Mouse (Mus musculus): ENCODE measurements around the gene Zdhhc5. TPM values are rescaled to one million over a fixed set of nuclear protein-coding genes. Genes with fewer than 3 reads are reported as not detected.

Zdhhc5 gene
- polyA plus RNA-seq, 1 experiment from 2014 or later = 15.8 TPM

DNA sequence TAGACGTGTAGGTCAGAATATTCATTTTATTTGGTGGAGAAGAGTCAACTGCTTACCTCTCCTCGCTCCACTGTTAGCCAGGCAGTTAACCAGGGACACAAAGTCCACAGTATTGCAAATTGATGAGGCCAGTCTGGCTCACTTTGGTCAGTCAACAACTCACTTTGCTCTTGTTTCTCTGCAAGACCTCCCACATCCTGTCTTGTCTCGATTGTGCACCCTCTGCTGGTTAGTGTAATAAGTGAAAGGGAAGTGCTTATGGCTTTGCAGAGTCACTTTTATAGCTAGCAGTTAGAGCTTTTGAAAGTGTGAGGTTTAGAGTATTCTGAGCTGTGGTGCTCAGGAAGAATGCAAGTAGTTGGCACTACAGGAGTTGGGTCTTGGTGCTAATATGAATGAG, 54.7 kb downstream of the Zdhhc5 start:
- H3K9me3 ChIP-seq (replicated peaks) = no peaks in the 10 kb centered on the region
- no peak overlapping the region for H3K4me2 ChIP-seq
- ATAC-seq (ENCODE audit: low read depth) (peak; percentile 55), DNase-seq (no peak)
- no peaks in the 10 kb centered on the region for H3K36me3 ChIP-seq
- H3K4me1 ChIP-seq (replicated peaks) = no peaks in the 10 kb centered on the region; the same call in 1 of the 2 replicates
- H3K27me3 ChIP-seq = no peaks in the 10 kb centered on the region
- 51% methylated on average over 3 of the region's 3 CpGs for WGBS (ENCODE audit: insufficient replicate concordance)
- no peak overlapping the region for H3K27ac ChIP-seq
- no peak overlapping the region for H3K4me3 ChIP-seq (replicated peaks)
- no peak overlapping the region for H3K9ac ChIP-seq

DNA sequence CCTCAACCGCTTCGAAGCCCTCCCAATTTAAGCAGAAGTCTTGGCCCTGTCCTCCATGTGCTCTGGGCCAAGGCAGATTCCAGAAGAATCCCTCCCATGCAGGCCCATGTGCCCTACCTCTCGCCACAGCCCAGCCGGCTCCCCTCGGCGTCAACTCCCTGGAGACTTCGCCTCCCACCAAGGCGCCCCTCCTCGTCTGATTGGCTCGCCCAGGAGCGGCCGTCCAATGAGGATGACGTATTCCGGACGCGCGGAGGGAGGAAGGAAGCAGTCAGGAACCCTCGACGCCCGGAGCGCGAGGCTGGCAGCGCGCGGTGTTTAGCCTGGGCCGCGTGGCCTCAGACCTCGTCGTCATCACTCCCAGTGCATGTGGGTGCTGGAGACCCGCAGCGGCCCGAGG, 56.2 kb downstream of the Zdhhc5 start, which contains the start of gene Btbd18:
Gene Btbd18 (plus strand): TSS at position 274 of the 400 bp plus-strand sequence.
- WGBS (ENCODE audit: insufficient replicate concordance) = 87% methylated on average over 32 of the region's 32 CpGs
- Histone ChIP-seq H3K4me1 (replicated peaks) (no peaks in the 10 kb centered on the region), H3K36me3 (no peaks in the 10 kb centered on the region), H3K27me3 (no peaks in the 10 kb centered on the region), H3K4me3 (replicated peaks) (no peak within 1 kb of the TSS), H3K9me3 (replicated peaks) (no peaks in the 10 kb centered on the region), H3K9ac (no peak within 1 kb of the TSS), H3K27ac (no peak within 1 kb of the TSS), H3K4me2 (no peak within 1 kb of the TSS)
- no peak for ATAC-seq (ENCODE audit: low read depth)
- no peak for DNase-seq

DNA sequence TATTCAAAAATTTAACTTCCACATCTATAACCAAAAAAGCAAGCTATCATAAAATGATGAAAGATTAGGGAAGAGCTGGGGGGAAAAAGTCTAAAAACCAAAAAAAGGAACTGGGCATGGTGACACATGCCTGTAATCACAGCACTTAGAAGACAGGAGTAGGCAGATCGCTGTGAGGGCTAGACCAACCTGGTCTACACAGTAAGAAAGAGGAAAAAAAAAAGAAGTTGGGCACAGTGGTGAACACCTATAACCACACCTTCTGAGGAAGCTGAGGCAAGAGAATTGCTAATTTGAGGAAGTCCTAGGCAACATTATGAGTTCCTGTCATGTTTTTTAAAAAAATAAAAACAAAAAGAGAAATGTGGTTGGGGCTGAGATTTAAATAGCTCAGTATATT, 59.1 kb downstream of the Zdhhc5 start:
- WGBS (ENCODE audit: insufficient replicate concordance) = 36% methylated on average over 1 of the region's 1 CpGs
- no peak overlapping the region for H3K27ac ChIP-seq
- no peak overlapping the region for H3K4me2 ChIP-seq
- no peak for ATAC-seq (ENCODE audit: low read depth)
- H3K36me3 ChIP-seq = no peaks in the 10 kb centered on the region
- no peak overlapping the region for H3K9ac ChIP-seq
- peaks cover 4% of the 10 kb centered on the region for H3K4me1 ChIP-seq (replicated peaks)
- H3K27me3 ChIP-seq = no peaks in the 10 kb centered on the region
- H3K9me3 ChIP-seq (replicated peaks) = no peaks in the 10 kb centered on the region
- no peak overlapping the region for H3K4me3 ChIP-seq (replicated peaks)
- DNase-seq = no peak

DNA sequence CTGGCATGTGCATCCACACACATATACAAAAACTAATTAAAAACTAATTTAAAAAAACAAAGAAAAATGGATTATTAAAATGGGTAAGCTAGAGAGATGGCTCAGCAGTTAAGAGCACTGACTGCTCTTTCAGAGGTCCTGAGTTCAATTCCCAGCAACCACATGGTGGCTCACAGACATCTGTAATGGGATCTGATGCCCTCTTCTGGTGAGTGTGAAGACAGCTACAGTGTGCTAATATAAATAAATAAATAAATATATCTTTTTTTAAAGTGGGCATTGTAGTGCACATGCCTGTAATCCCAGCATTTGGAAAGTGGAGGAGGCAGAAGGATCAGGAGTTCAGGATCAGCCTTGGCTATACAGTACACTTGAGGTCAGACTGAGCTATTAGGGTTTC, 61.6 kb downstream of the Zdhhc5 start:
- H3K27me3 ChIP-seq = no peaks in the 10 kb centered on the region
- H3K4me1 ChIP-seq (replicated peaks) = peaks cover 15% of the 10 kb centered on the region
- no peak overlapping the region for H3K4me2 ChIP-seq
- DNase-seq (no peak), ATAC-seq (ENCODE audit: low read depth) (no peak)
- no peaks in the 10 kb centered on the region for H3K36me3 ChIP-seq
- no peaks in the 10 kb centered on the region for H3K9me3 ChIP-seq (replicated peaks)
- H3K9ac ChIP-seq = no peak overlapping the region
- H3K27ac ChIP-seq = no peak overlapping the region
- no peak overlapping the region for H3K4me3 ChIP-seq (replicated peaks)

DNA sequence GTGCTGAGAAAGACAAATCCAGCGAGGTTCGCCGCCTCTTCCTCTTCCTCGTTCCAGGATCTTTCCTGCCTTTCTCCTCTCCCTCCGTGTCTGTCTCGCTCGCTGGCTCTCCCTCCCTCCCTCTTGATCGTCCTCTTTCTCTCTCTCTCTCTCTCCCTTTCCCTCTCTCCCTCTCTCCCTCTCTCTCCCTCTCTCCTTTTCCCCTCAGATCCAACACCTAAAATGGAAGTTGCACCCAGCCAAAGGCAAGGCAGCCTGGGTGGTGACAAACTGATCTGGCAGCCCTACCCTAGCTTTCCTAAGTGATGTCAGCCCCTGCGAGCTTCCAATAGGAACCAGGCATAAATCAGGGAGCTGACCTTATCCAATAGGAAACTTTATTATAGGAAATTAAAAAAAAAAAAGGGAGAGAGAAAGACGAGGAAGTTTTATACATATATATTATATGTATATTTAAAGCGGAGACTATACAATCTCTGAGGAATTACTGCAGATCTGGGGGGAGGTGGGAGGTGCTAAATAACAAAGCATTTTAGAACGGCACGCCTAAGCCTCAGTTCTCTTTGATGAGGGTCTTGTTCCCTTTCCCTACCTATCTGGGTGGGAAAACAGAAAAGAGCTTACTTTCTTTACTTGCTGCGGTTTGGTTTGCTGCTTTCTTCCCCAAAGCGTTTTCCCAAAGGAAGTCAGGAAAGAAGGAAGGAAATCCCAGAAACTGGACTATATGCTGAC, 64.3 kb downstream of the Zdhhc5 start, which contains the start of gene Ctnnd1:
Gene Ctnnd1 (minus strand): TSS at position 302 of the 732 bp plus-strand sequence.
- peak within 1 kb of the TSS; percentile 71 for H3K4me3 ChIP-seq (replicated peaks)
- H3K9ac ChIP-seq = peak within 1 kb of the TSS; percentile 85
- no peaks in the 10 kb centered on the region for H3K27me3 ChIP-seq
- no peaks in the 10 kb centered on the region for H3K36me3 ChIP-seq
- H3K4me2 ChIP-seq = peak within 1 kb of the TSS; percentile 76
- H3K4me1 ChIP-seq (replicated peaks) = peaks cover 37% of the 10 kb centered on the region
- peak; percentile 70 for DNase-seq
- 1% methylated on average over 15 of the region's 15 CpGs for WGBS (ENCODE audit: insufficient replicate concordance)
- H3K9me3 ChIP-seq (replicated peaks) = no peaks in the 10 kb centered on the region
- H3K27ac ChIP-seq = peak within 1 kb of the TSS; percentile 85
- ATAC-seq (ENCODE audit: low read depth) = peak; percentile 88

DNA sequence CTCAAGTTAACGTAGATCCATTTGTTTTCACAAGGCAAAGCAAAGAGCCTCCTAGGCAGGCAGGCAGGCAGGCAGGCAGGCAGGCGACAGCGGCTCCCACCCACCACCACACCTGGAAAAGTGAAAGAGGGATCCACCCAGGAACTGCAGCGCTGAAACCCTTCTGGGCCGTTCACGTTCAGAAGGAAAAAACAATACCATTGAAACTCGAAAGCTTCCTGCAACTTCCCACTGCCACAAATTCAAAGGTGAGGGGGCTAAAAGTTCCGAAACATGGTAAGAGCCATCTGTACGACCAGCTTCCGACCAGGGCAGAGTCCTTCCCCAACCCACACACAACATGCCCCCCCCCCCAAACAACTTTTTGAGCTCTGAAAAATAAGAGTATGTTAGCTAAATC, 65.3 kb downstream of the Zdhhc5 start:
- ATAC-seq (ENCODE audit: low read depth) (peak; percentile 62; the same call in 1 of the 2 replicates), DNase-seq (peak; percentile 32)
- 0% methylated on average over 10 of the region's 10 CpGs for WGBS (ENCODE audit: insufficient replicate concordance)
- Histone ChIP-seq H3K4me2 (peak overlapping the region; percentile 76), H3K9me3 (replicated peaks) (no peaks in the 10 kb centered on the region), H3K27me3 (no peaks in the 10 kb centered on the region), H3K4me1 (replicated peaks) (peaks cover 42% of the 10 kb centered on the region), H3K9ac (peak overlapping the region; percentile 85), H3K27ac (peak overlapping the region; percentile 85), H3K4me3 (replicated peaks) (peak overlapping the region; percentile 71), H3K36me3 (no peaks in the 10 kb centered on the region)

DNA sequence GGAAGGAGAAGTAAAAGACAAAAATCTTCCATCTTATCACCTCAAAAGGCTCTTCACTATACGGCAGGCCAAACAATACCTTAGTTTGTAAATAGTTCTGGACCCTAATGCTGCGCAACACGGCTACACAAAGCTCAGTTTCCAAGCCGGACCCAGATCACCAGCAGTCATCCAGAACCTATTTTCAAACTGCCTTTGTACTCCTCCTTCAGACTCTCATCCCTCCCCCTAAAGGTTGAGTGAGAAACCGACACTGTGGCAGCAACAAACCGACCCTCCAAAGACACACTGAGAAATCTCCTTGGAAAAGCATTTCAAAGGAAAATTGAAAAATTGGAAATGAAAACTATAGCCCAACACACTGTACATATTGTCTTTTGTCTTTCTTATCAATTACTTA, 66.6 kb downstream of the Zdhhc5 start:
- H3K4me1 ChIP-seq (replicated peaks) = peaks cover 48% of the 10 kb centered on the region
- no peaks in the 10 kb centered on the region for H3K36me3 ChIP-seq
- H3K27ac ChIP-seq = no peak overlapping the region
- H3K4me3 ChIP-seq (replicated peaks) = peak overlapping the region; percentile 40
- H3K4me2 ChIP-seq = peak overlapping the region; percentile 50
- no peak for DNase-seq
- no peak for ATAC-seq (ENCODE audit: low read depth)
- no peaks in the 10 kb centered on the region for H3K27me3 ChIP-seq
- WGBS (ENCODE audit: insufficient replicate concordance) = 53% methylated on average over 6 of the region's 6 CpGs
- no peaks in the 10 kb centered on the region for H3K9me3 ChIP-seq (replicated peaks)
- peak overlapping the region; percentile 27; the same call in 1 of the 2 replicates for H3K9ac ChIP-seq

DNA sequence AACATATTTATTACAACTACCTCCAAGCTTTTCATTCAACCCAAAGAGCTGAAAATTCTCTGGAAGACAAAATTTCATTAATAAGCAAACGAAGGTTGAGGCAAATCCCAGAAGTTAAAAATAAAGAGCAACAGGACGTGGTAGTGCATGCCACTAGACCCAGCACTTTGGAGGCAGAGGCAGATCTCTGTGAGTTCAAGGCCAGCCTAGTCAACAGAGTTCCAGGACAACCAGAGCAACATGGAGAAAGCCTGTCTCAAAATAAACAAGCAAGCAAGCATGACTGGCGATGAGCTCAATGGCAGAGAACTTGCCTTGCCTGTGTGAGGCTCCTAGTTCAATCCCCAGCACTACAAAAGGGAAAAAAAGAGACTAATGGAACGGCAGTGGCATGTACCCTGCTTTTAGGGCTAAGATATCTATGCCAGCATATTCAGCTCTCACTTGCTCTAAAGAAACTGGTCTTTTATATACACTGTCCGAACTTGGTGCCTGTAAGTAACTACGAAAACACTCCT, 67.9 kb downstream of the Zdhhc5 start:
- Histone ChIP-seq H3K27ac (no peak overlapping the region), H3K9me3 (replicated peaks) (no peaks in the 10 kb centered on the region), H3K4me1 (replicated peaks) (peaks cover 55% of the 10 kb centered on the region), H3K27me3 (no peaks in the 10 kb centered on the region), H3K4me3 (replicated peaks) (no peak overlapping the region), H3K4me2 (no peak overlapping the region), H3K9ac (no peak overlapping the region), H3K36me3 (no peaks in the 10 kb centered on the region)
- no peak for ATAC-seq (ENCODE audit: low read depth)
- DNase-seq = no peak
- 81% methylated on average over 6 of the region's 6 CpGs for WGBS (ENCODE audit: insufficient replicate concordance)

DNA sequence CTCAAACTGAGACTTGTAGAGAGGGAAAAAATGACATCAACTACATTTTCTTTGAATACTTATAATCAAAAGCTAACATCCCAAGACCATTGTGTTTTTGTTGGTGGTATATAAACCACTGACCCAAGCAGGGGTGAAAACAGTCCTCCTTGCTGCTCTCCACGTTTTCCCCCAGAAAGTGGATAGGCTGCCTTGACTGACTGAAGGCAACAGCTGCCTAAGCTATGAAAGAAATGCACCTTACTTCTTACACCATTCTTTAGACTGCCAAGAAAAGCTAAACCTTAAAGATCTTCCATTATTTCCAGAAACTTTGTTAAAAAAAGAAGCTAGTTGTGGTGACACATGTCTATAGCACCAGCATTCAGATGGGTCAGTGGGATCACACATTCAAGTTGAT, 68.8 kb downstream of the Zdhhc5 start:
- no peak overlapping the region for H3K4me3 ChIP-seq (replicated peaks)

DNA sequence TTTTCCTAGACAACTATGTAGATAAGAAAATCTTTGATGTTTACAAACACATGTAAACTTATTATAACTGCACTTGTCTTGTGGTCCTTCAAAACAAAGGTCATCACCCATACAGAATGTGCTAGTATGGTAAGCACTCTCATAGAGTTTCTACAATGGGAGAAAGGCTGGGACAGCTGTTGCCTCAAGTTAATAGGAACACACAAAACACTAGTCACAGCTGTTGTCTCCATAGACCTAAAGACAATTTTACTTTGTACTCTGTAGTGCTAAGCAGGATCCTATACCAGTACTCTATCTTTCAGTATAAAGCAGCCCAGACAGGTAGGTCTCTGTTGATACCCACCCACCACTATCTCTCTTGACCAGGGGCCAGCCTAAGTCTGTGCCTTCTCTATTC, 74.1 kb downstream of the Zdhhc5 start:
- DNase-seq (no peak), ATAC-seq (ENCODE audit: low read depth) (no peak)
- no peaks in the 10 kb centered on the region for H3K9me3 ChIP-seq (replicated peaks)
- no peak overlapping the region for H3K4me2 ChIP-seq
- H3K4me1 ChIP-seq (replicated peaks) = peaks cover 75% of the 10 kb centered on the region
- no peak overlapping the region for H3K9ac ChIP-seq
- H3K4me3 ChIP-seq (replicated peaks) = no peak overlapping the region
- H3K27ac ChIP-seq = no peak overlapping the region
- no peaks in the 10 kb centered on the region for H3K27me3 ChIP-seq
- no peaks in the 10 kb centered on the region for H3K36me3 ChIP-seq

More for the DNA sequence above, 68.8 kb downstream of the Zdhhc5 start:
- ATAC-seq (ENCODE audit: low read depth) = no peak
- no peak overlapping the region for H3K27ac ChIP-seq
- H3K4me1 ChIP-seq (replicated peaks) = peaks cover 63% of the 10 kb centered on the region
- WGBS (ENCODE audit: insufficient replicate concordance) = 50% methylated on average over 1 of the region's 1 CpGs
- DNase-seq = no peak
- H3K4me2 ChIP-seq = no peak overlapping the region
- no peaks in the 10 kb centered on the region for H3K9me3 ChIP-seq (replicated peaks)
- no peaks in the 10 kb centered on the region for H3K36me3 ChIP-seq
- no peaks in the 10 kb centered on the region for H3K27me3 ChIP-seq
- H3K9ac ChIP-seq = no peak overlapping the region

DNA sequence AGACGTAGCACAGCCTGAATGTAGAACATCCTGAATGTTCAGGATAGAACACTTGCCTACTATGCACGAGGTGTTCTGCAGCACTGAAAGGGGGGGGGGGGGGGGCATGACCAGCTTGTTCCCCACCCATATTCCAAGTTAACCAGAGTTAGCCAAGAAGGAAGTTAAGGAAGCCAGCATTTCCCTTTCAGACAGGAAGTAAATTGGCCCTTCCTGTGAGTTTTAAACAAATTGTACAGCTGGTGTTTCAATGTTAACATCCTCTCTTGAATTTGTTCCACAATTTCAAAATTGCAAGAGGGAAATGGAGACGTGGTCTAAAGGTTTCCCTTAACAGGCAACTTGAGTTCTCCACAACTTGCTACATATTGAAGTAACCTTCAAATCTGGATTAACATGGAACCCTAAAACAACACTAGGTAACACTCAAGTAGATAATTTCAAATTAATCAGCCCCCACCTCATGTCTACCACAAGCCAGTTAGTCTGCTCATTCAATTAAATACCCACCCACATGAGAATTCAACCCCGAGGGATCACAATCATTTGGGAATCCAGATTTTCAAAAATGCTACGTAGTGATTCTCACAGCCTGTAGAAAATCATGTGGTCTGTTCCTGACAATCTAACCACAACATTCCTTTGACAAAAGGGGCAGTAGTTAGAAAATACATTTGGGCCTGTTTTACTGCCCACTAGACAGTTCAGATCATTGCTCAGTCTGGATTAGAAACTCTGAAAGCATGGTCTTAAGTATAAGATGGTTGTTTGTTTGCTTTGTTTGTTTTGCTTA, 76.4 kb downstream of the Zdhhc5 start:
- DNase-seq (no peak), ATAC-seq (ENCODE audit: low read depth) (no peak)
- Histone ChIP-seq H3K4me1 (replicated peaks) (peaks cover 87% of the 10 kb centered on the region), H3K4me3 (replicated peaks) (no peak overlapping the region), H3K27ac (peak overlapping the region; percentile 36; the same call in 1 of the 2 replicates), H3K4me2 (no peak overlapping the region), H3K27me3 (no peaks in the 10 kb centered on the region), H3K9ac (no peak overlapping the region), H3K36me3 (no peaks in the 10 kb centered on the region; the same call in 1 of the 2 replicates), H3K9me3 (replicated peaks) (no peaks in the 10 kb centered on the region)
- WGBS (ENCODE audit: insufficient replicate concordance) = 33% methylated on average over 5 of the region's 5 CpGs

Measured in liver, embryonic 13.5 days (tissue).